Mouse (Mus musculus) intestine, embryonic 14.5 days (tissue): ENCODE results near the gene Gpr173. TPM values are rescaled to one million over a fixed set of nuclear protein-coding genes. Genes with fewer than 3 reads are reported as not detected.
"Not testable (repeated sequence)": the region's sequence is repeated elsewhere in the genome, so short reads cannot be mapped to it uniquely, and the experiment has no call there.

Experiments used
- ATAC-seq: fragments of 200-750 bp; cut with Nextera tagmentation; replicated peaks from 2 replicates; pipeline ENCODE4 v1.8.0; 2017; ENCODE audit warnings: low read depth, moderate number of reproducible peaks, moderate TSS enrichment, moderate library complexity; ENCODE audit not compliant: low FRiP score, low TSS enrichment
- DNase-seq: peaks from one replicate; pipeline ENCODE4 v3.0.0-alpha.2; 2018; ENCODE audit warnings: low spot score
- H3K27ac ChIP-seq: fragments of 300-500 bp; sonication (generic); 2 replicates; pipeline ENCODE4 v1.5.1; 2014; ENCODE audit warnings: low read depth, mild to moderate bottlenecking, control low read depth
- H3K27me3 ChIP-seq: fragments of 300-500 bp; sonication (generic); replicated peaks from 2 replicates; pipeline ENCODE4 v1.6.1; 2014; ENCODE audit warnings: low read length, control low read depth; ENCODE audit not compliant: control insufficient read depth, insufficient read depth
- H3K36me3 ChIP-seq: fragments of 300-500 bp; sonication (generic); 2 replicates; pipeline ENCODE4 v1.6.1; 2014; ENCODE audit warnings: low read length, control low read depth; ENCODE audit not compliant: control insufficient read depth, insufficient read depth
- H3K4me1 ChIP-seq: fragments of 300-500 bp; sonication (generic); replicated peaks from 2 replicates; pipeline ENCODE4 v1.6.1; 2014; ENCODE audit warnings: low read length, control low read depth, mixed read lengths; ENCODE audit not compliant: control insufficient read depth, insufficient read depth
- H3K4me2 ChIP-seq: fragments of 300-500 bp; sonication (generic); 2 replicates; pipeline ENCODE4 v1.6.1; 2014; ENCODE audit warnings: low read length
- H3K4me3 ChIP-seq: fragments of 300-500 bp; sonication (generic); 2 replicates; pipeline ENCODE4 v1.5.1; 2014; ENCODE audit warnings: low read depth, low read length, control low read depth, mixed read lengths
- H3K9ac ChIP-seq: fragments of 300-500 bp; sonication (generic); 2 replicates; pipeline ENCODE4 v1.6.1; 2014; ENCODE audit warnings: mild to moderate bottlenecking, low read length
- H3K9me3 ChIP-seq: fragments of 300-500 bp; sonication (generic); 2 replicates; pipeline ENCODE4 v1.6.1; 2016; ENCODE audit warnings: low read length, control low read depth; ENCODE audit not compliant: control insufficient read depth
- WGBS: fragments of 180-500 bp; shearing (Covaris S2); extraction: QIAGEN DNeasy Blood & Tissue Kit; methylation state at CpG from one replicate; pipeline ENCODE4 v1.1.7; 2014; 5-methylcytosine and 5-hydroxymethylcytosine counted together
- polyA plus RNA-seq: library from polyadenylated mRNA; unstranded; fragments of >200 nt; fragmentation: Nextera tagmentation; extraction: Ambion mirVana; gene quantifications from 2 replicates; pipeline ENCODE4 v1.2.1, GENCODE M21; 2014

The Gpr173 gene
- polyA plus RNA-seq, 1 experiment from 2014 or later, result 3.9 TPM

DNA sequence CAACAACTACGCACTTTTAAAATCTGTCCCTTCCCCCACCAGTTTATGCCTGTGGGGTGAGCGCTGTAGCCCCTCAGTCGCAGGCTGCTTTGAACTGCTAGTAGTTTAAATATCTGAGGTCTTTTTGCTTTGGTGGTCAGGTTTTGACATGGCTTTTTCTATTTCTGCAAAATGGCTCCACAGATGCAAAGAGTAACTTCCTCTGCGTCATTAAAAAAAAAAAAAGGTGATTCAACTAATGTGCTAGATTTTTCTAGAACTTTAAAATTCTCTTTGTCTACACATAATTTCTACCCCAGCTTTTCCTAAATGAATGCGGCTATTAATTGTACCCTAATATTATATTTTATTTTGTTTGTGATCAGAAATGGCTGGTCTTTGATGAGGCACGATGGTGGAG, 25.6 kb downstream of the Gpr173 start:
- DNase-seq, result no peak
- 26% methylated on average over 6 of the region's 6 CpGs for WGBS
- Histone ChIP-seq H3K9ac (peak overlapping the region; percentile 27), H3K4me3 (peak overlapping the region; percentile 47), H3K4me1 (0 out of 2 replicates have a peak, but pooled peaks cover 6% of the 10 kb centered on the region), H3K27ac (peak overlapping the region; percentile 86), H3K36me3 (peaks cover 18% of the 10 kb centered on the region), H3K4me2 (peak overlapping the region; percentile 45), H3K27me3 (peaks cover 16% of the 10 kb centered on the region), H3K9me3 (no peaks in the 10 kb centered on the region)
- no peak for ATAC-seq

DNA sequence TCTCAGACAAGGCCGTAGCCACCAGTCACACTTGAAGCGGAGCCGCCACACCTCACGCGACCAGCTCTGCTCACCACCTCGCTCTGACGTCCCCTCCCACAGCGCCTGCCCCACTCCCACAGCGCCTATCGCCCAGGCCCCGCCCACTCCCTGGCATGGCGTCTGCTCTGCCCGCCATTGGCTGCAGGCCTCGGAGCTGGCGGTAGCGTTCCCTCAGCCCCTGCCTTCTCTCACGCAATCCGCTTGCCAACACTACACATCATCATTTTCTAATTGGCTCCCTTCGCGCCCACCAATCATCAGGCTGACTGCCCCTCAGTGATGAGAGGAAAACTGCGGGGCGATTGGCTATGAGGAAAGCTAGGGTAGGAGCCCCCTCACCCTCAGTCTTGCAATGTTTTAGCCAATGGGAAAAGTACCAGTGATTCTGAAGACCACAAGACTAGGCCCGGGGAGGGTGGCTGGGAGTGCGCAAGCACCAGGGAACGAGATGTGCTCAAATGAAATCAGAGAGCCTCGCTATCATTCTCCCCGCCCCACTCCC, 26.1 kb downstream of the Gpr173 start, which contains the start of gene Tspyl2:
TSS of gene Tspyl2 (minus strand) at position 68 of the 544 bp plus-strand sequence.
- Histone ChIP-seq H3K4me2 (peak within 1 kb of the TSS; percentile 50), H3K4me1 (0 out of 2 replicates have a peak, but pooled peaks cover 6% of the 10 kb centered on the region), H3K27ac (peak within 1 kb of the TSS; percentile 86), H3K9me3 (no peaks in the 10 kb centered on the region), H3K9ac (peak within 1 kb of the TSS; percentile 65), H3K4me3 (peak within 1 kb of the TSS; percentile 47), H3K36me3 (peaks cover 18% of the 10 kb centered on the region), H3K27me3 (peaks cover 14% of the 10 kb centered on the region)
- ATAC-seq (peak; percentile 98), DNase-seq (peak; percentile 83)
- 11% methylated on average over 22 of the region's 27 CpGs for WGBS

DNA sequence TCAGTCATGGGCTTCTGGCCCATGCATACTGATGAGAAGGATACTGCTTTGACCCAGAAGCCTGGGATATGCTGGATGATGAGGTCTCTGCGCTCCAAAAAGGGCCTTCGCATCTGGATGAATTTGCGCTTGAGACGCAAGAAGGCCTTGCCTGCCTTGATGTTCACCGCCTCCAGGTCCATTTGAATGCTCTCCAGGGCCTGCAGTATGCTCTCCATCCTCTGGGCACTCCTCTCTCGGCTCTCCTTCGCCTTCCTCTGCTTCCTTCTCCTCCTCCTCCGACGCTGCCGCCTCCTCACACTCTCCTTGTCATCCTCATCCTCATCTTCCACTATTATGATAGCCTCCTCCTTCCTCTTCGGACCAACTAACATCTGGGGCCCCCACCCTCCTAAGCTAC, 27.0 kb downstream of the Gpr173 start:
- Histone ChIP-seq H3K9ac (peak overlapping the region; percentile 65), H3K4me3 (peak overlapping the region; percentile 47), H3K36me3 (peaks cover 18% of the 10 kb centered on the region), H3K27ac (peak overlapping the region; percentile 86; the same call in 1 of the 2 replicates), H3K4me2 (peak overlapping the region; percentile 50), H3K4me1 (0 out of 2 replicates have a peak, but pooled peaks cover 6% of the 10 kb centered on the region), H3K27me3 (peaks cover 11% of the 10 kb centered on the region), H3K9me3 (no peaks in the 10 kb centered on the region)
- DNase-seq (no peak), ATAC-seq (no peak)
- 24% methylated on average over 11 of the region's 11 CpGs for WGBS

DNA sequence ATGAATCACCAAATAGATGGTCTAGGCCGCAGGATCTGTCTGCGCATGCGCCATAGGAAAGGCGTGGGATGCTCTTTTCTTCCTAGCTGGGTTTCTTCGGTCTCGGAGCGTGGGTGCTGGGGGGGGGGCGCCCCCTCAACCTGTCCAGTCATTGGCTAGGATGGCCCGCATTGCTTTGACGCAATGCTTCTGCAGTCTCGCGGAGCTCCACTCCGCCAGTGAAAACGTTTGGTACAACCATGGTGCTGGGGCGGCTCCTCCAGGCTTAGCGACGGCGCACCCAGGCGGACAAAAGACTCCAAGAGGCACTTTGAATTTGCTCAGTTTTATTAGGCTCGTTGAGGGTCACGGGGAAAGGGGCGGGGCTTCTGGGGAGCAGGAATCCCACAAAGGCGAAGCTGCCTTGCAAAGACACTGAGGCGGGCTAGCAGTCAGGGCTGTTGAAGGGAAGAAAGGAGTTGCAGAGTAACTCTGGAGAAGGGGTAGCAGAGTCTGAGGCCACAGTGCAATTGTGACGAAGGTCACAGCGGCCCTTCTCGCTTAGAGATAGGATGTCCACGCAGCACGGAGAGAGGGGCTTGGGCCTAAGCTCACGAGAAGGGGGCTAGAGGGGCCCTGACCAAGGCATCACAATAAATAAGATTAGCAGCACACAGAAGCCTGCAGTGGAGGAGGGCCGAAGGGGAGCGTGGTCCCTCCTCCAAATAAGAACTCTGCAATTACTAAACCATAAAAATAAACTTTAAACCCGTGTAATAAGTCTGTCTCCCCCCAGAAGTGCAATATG, 31.8 kb downstream of the Gpr173 start:
- 0 out of 2 replicates have a peak, but pooled peaks cover 7% of the 10 kb centered on the region for H3K27me3 ChIP-seq
- peak overlapping the region; percentile 47 for H3K4me2 ChIP-seq
- 12% methylated on average over 32 of the region's 33 CpGs for WGBS

DNA sequence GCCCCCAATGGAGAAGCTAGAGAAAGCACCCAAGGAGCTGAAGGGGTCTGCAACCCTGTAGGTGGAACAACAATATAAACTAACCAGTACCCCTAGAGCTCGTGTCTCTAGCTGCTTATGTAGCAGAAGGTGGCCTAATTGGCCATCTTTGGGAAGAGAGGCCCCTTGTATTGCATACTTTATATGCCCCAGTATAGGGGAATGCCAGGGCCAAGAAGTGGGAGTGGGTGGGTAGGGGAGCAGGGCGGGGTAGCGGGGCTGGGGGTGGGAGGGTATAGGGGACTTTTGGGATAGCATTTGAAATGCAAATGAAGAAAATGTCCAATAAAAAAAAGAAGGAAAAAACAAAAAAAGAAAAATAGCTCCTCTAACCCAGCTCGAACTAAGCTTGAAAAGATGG, 32.4 kb downstream of the Gpr173 start:
- Histone ChIP-seq H3K27ac (peak overlapping the region; percentile 90; the same call in 1 of the 2 replicates), H3K36me3 (peaks cover 18% of the 10 kb centered on the region), H3K4me3 (peak overlapping the region; percentile 10; the same call in 1 of the 2 replicates), H3K4me2 (peak overlapping the region; percentile 28; the same call in 1 of the 2 replicates)
- 49% methylated on average over 4 of the region's 4 CpGs for WGBS
- not testable (repeated sequence) for H3K27me3 ChIP-seq, H3K9ac ChIP-seq, H3K4me1 ChIP-seq, H3K9me3 ChIP-seq, ATAC-seq, DNase-seq

More for the DNA sequence above, 31.8 kb downstream of the Gpr173 start:
- H3K9me3 ChIP-seq, result no peaks in the 10 kb centered on the region
- H3K4me3 ChIP-seq, result peak overlapping the region; percentile 24
- H3K27ac ChIP-seq, result peak overlapping the region; percentile 90
- DNase-seq (peak; percentile 87), ATAC-seq (peak; percentile 99)
- H3K9ac ChIP-seq, result peak overlapping the region; percentile 58
- H3K4me1 ChIP-seq, result 0 out of 2 replicates have a peak, but pooled peaks cover 6% of the 10 kb centered on the region
- H3K36me3 ChIP-seq, result peaks cover 18% of the 10 kb centered on the region

DNA sequence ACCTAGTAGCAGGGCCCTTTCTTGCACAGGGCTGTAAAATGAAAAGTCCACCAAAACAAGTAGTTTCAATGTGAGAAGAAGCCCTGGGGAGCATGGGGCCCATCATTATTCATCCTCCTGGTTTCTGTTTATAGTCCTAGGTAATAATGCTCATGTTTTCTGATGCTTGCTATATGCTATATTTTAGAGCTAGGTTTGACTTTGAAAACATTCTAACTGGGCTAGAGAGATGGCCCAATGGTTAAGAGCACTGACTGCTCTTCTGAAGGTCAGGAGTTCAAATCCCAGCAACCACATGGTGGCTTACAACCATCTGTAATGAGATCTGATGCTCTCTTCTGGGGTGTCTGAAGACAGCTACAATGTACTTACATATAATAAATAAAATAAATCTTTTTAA, 39.1 kb downstream of the Gpr173 start:
- not testable (repeated sequence) for H3K4me3 ChIP-seq, H3K9ac ChIP-seq, H3K36me3 ChIP-seq, H3K27me3 ChIP-seq, ATAC-seq, H3K9me3 ChIP-seq, H3K4me1 ChIP-seq, DNase-seq, H3K4me2 ChIP-seq, H3K27ac ChIP-seq

DNA sequence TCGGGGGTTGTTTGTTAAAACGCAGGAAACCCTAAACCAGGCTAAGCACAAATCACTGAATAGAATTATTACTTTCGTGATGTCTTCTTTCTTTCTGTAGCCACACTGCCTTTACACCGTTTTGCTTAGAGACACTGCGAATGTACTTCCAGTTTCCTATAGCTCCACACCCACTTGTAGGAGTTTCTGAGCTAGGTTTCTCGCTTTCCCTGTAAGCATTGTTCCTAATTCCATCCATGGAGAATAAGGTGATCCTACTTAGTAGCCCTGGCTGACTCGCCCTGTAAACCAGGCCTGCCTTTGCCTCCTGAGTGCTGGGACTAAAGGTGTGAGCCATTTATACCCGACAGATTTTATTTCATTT, 40.8 kb downstream of the Gpr173 start:
- Histone ChIP-seq H3K27me3 (0 out of 2 replicates have a peak, but pooled peaks cover 4% of the 10 kb centered on the region), H3K4me3 (peak overlapping the region; percentile 51), H3K9ac (peak overlapping the region; percentile 22; the same call in 1 of the 2 replicates), H3K27ac (peak overlapping the region; percentile 16; the same call in 1 of the 2 replicates), H3K4me2 (peak overlapping the region; percentile 50), H3K36me3 (no peaks in the 10 kb centered on the region), H3K9me3 (no peaks in the 10 kb centered on the region), H3K4me1 (0 out of 2 replicates have a peak, but pooled peaks cover 2% of the 10 kb centered on the region)
- ATAC-seq, result 0 out of 2 replicates have a peak, but pooled peaks have one; percentile 33
- no peak for DNase-seq
- WGBS, result 19% methylated on average over 8 of the region's 8 CpGs

DNA sequence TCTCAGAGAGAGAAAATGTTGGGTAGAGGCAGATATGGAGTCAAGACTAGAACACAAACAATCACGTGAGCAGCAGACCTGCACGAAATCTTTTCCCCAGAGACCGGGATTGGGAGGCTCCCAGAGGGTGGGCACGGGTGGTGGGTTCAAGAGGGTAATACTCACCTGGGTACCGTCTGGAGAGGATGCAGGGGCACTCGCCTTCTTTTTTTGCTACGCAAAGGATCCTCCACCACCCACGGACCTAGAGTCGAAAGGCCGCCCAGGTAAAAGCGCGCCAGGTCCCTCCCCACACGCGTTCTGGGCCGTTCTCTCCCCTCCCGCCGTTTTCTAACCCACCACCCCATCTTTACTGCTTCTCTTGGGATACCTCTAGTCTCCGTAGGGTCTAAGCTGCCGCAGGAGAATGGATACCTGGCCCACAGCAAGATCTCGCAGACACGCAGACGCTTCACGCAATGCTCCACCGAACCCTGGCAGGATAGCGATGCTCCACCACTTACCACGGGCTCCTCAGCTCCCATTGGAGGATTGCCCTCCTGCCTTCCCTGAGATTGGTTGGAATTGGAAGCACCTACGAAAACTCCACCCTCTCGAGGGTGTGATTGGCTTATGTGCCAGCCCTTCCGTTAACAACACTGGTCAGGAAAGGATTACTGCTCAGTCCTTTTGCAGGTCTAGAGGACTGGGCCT, 41.4 kb downstream of the Gpr173 start, which contains the start of gene Kantr:
TSS of gene Kantr (minus strand) at position 500 of the 693 bp plus-strand sequence.
- no peaks in the 10 kb centered on the region for H3K36me3 ChIP-seq
- H3K4me1 ChIP-seq, result 0 out of 2 replicates have a peak, but pooled peaks cover 2% of the 10 kb centered on the region
- DNase-seq (peak; percentile 74), ATAC-seq (peak; percentile 97)
- H3K9ac ChIP-seq, result peak within 1 kb of the TSS; percentile 55
- WGBS, result 11% methylated on average over 23 of the region's 29 CpGs
- H3K4me2 ChIP-seq, result peak within 1 kb of the TSS; percentile 50
- H3K9me3 ChIP-seq, result no peaks in the 10 kb centered on the region
- H3K4me3 ChIP-seq, result peak within 1 kb of the TSS; percentile 51
- peak within 1 kb of the TSS; percentile 16; the same call in 1 of the 2 replicates for H3K27ac ChIP-seq
- H3K27me3 ChIP-seq, result 0 out of 2 replicates have a peak, but pooled peaks cover 4% of the 10 kb centered on the region
